Mouse (Mus musculus) liver, embryonic 14.5 days (tissue): ENCODE measurements around the gene Arhgef16. TPM values are rescaled to one million over a fixed set of nuclear protein-coding genes. Genes with fewer than 3 reads are reported as not detected.

Experiments used
- ATAC-seq: fragments of 200-750 bp; cut with Nextera tagmentation; 2 replicates; pipeline ENCODE4 v1.8.0; 2017; ENCODE audit warnings: moderate number of reproducible peaks, mild to moderate bottlenecking, moderate library complexity; ENCODE audit not compliant: insufficient read depth
- DNase-seq, 3 experiments: peaks; one replicate each; pipeline ENCODE4 v3.0.0-alpha.2; 2012 to 2013; ENCODE audit warnings: low read depth in 3 of 3, low spot score in 3 of 3
- H3K27ac ChIP-seq: fragments of 300-500 bp; sonication (generic); 2 replicates; pipeline ENCODE4 v1.5.1; 2014; ENCODE audit warnings: moderate library complexity, mild to moderate bottlenecking, control low read depth, inconsistent platforms
- H3K27me3 ChIP-seq: fragments of 300-500 bp; sonication (generic); 2 replicates; pipeline ENCODE4 v1.6.1; 2014; ENCODE audit warnings: mild to moderate bottlenecking, low read length, moderate library complexity; ENCODE audit not compliant: control insufficient read depth, insufficient read depth
- H3K36me3 ChIP-seq: fragments of 300-500 bp; sonication (generic); replicated peaks from 2 replicates; pipeline ENCODE4 v1.6.1; 2014; ENCODE audit warnings: low read depth; ENCODE audit not compliant: control insufficient read depth, insufficient read depth
- H3K4me1 ChIP-seq, 2 experiments: fragments of 200-500 bp in 1 of 2; fragments of 300-500 bp in 1 of 2; sonication (generic) in 1 of 2; replicated peaks; 2 replicates each; pipeline ENCODE4 v1.6.1; 2012 to 2014; ENCODE audit warnings: antibody characterized with exemption in 1 of 2, inconsistent platforms in 1 of 2, low read length in 1 of 2; ENCODE audit not compliant: control insufficient read depth in 2 of 2, insufficient read depth in 2 of 2
- H3K4me2 ChIP-seq: fragments of 300-500 bp; sonication (generic); 2 replicates; pipeline ENCODE4 v1.6.1; 2014; ENCODE audit warnings: low read depth, mild to moderate bottlenecking, control low read depth, moderate library complexity
- H3K4me3 ChIP-seq, 2 experiments: fragments of 200-500 bp in 1 of 2; fragments of 300-500 bp in 1 of 2; sonication (generic) in 1 of 2; 2 replicates each; pipeline ENCODE4 v1.5.1; 2012 to 2014; ENCODE audit warnings: low read depth in 2 of 2, low read length in 2 of 2, mild to moderate bottlenecking in 2 of 2, control low read depth in 1 of 2, inconsistent platforms in 1 of 2, moderate library complexity in 1 of 2; ENCODE audit not compliant: insufficient read depth in 1 of 2
- H3K9ac ChIP-seq: fragments of 300-500 bp; sonication (generic); replicated peaks from 2 replicates; pipeline ENCODE4 v1.6.1; 2014; ENCODE audit warnings: mild to moderate bottlenecking, control low read depth, moderate library complexity
- H3K9me3 ChIP-seq: fragments of 300-500 bp; sonication (generic); 2 replicates; pipeline ENCODE4 v1.6.1; 2016; ENCODE audit warnings: low read length, mixed read lengths; ENCODE audit not compliant: control insufficient read depth
- CTCF ChIP-seq: IDR thresholded peaks from 2 replicates; pipeline ENCODE4 v1.5.1; 2016; ENCODE audit warnings: antibody characterized with exemption, low read depth, control low read depth
- EP300 ChIP-seq: IDR thresholded peaks from 2 replicates; pipeline ENCODE4 v1.6.1; 2016; ENCODE audit warnings: antibody characterized with exemption, low read depth
- WGBS: fragments of 180-500 bp; shearing (Covaris S2); extraction: QIAGEN DNeasy Blood & Tissue Kit; methylation state at CpG from one replicate; pipeline ENCODE4 v1.1.7; 2014; ENCODE audit not compliant: insufficient replicate concordance; 5-methylcytosine and 5-hydroxymethylcytosine counted together
- polyA plus RNA-seq, 2 experiments: library from polyadenylated mRNA; depleted of rRNA in 1 of 2; stranded (reverse) in 1 of 2; unstranded in 1 of 2; fragments of >200 nt; fragmentation: Nextera tagmentation in 1 of 2; extraction: Ambion mirVana in 1 of 2; gene quantifications; 2 replicates each; pipeline versions ENCODE4 v1.2.1 to v1.2.3; 2012 to 2014

Arhgef16 gene
- polyA plus RNA-seq, 2 experiments: 2.5 to 3.6 TPM

- DNase-seq (no peak), ATAC-seq (no peak)
- Histone ChIP-seq H3K9ac (no peak overlapping the region), H3K27ac (no peak overlapping the region), H3K4me3 (no peak overlapping the region), H3K27me3 (no peaks in the 10 kb centered on the region; the same call in 1 of the 2 replicates), H3K4me2 (no peak overlapping the region), H3K9me3 (no peaks in the 10 kb centered on the region), H3K4me1 (no peaks in the 10 kb centered on the region), H3K36me3 (no peaks in the 10 kb centered on the region)
- TF ChIP-seq CTCF (peak; percentile 8; the same call in 1 of the 2 replicates), EP300 (no peak)
- WGBS: 45% methylated on average over 11 of the region's 11 CpGs
These were observed 60.9 kb downstream of the Arhgef16 start for GRCm38 (mm10) chr4:154240608-154241007.

GRCm38 (mm10) chr4:154239199-154239598, 62.3 kb downstream of the Arhgef16 start:
- no peak overlapping the region for H3K4me2 ChIP-seq
- no peak for ATAC-seq

DNA sequence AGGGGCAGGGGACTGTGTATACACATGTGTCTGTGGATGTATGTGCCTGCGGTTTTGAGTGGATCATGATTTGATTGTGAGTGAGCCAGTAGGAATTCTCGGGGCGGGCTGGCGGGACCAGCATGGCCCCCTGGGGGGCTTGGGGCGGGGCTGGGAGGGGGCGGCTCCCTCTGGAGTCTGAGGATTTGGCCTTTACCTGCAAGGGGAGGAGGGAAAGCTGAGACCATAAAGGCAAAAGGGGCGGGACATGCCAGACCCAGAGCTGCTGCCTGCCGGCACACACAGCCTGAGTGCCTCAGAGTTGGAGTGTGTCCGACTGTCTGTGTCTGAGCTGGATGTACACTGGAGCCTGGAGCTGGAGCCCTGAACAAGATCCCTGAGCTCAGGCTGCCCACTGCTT, 64.2 kb downstream of the Arhgef16 start:
- 9% methylated on average over 9 of the region's 9 CpGs for WGBS
- H3K4me1 ChIP-seq: no peaks in the 10 kb centered on the region
- H3K9ac ChIP-seq: no peak overlapping the region
- no peak overlapping the region for H3K4me3 ChIP-seq
- DNase-seq (no peak), ATAC-seq (no peak)
- no peaks in the 10 kb centered on the region; the same call in 1 of the 2 replicates for H3K27me3 ChIP-seq
- TF ChIP-seq EP300: no peak
- H3K36me3 ChIP-seq: no peaks in the 10 kb centered on the region
- no peaks in the 10 kb centered on the region for H3K9me3 ChIP-seq
- H3K27ac ChIP-seq: no peak overlapping the region
- H3K4me2 ChIP-seq: no peak overlapping the region

More at GRCm38 (mm10) chr4:154239199-154239598, 62.3 kb downstream of the Arhgef16 start:
- no peak overlapping the region for H3K27ac ChIP-seq
- TF ChIP-seq EP300 (no peak), CTCF (no peak)
- no peaks in the 10 kb centered on the region; the same call in 1 of the 2 replicates for H3K27me3 ChIP-seq
- no peaks in the 10 kb centered on the region for H3K36me3 ChIP-seq
- 55% methylated on average over 8 of the region's 8 CpGs for WGBS
- DNase-seq: no peak
- H3K9me3 ChIP-seq: no peaks in the 10 kb centered on the region
- no peak overlapping the region for H3K9ac ChIP-seq
- no peaks in the 10 kb centered on the region for H3K4me1 ChIP-seq
- H3K4me3 ChIP-seq: no peak overlapping the region

GRCm38 (mm10) chr4:154236893-154237292, 64.6 kb downstream of the Arhgef16 start:
- Histone ChIP-seq H3K4me2 (no peak overlapping the region), H3K4me1 (no peaks in the 10 kb centered on the region), H3K27ac (no peak overlapping the region), H3K4me3 (no peak overlapping the region), H3K9me3 (no peaks in the 10 kb centered on the region), H3K9ac (no peak overlapping the region), H3K27me3 (no peaks in the 10 kb centered on the region; the same call in 1 of the 2 replicates), H3K36me3 (no peaks in the 10 kb centered on the region)
- TF ChIP-seq CTCF (no peak), EP300 (no peak)
- WGBS: 20% methylated on average over 10 of the region's 10 CpGs
- no peak for ATAC-seq
- DNase-seq: no peak

- Histone ChIP-seq H3K4me2 (no peak overlapping the region), H3K9me3 (no peaks in the 10 kb centered on the region), H3K27me3 (no peaks in the 10 kb centered on the region; the same call in 1 of the 2 replicates), H3K36me3 (no peaks in the 10 kb centered on the region), H3K4me3 (no peak overlapping the region), H3K27ac (no peak overlapping the region), H3K9ac (no peak overlapping the region), H3K4me1 (no peaks in the 10 kb centered on the region)
- DNase-seq (no peak), ATAC-seq (no peak)
- TF ChIP-seq EP300 (no peak), CTCF (no peak)
- 55% methylated on average over 3 of the region's 3 CpGs for WGBS
These were observed 65.5 kb downstream of the Arhgef16 start for GRCm38 (mm10) chr4:154236001-154236400.
